Mouse (Mus musculus): ENCODE data around the gene Cep170b.

Gene Cep170b

GRCm38 (mm10) chr12:112737081-112737480 is 16.8 kb downstream of the Cep170b start:
- DNase-seq (ENCODE audit: low spot score), result no peak

DNA sequence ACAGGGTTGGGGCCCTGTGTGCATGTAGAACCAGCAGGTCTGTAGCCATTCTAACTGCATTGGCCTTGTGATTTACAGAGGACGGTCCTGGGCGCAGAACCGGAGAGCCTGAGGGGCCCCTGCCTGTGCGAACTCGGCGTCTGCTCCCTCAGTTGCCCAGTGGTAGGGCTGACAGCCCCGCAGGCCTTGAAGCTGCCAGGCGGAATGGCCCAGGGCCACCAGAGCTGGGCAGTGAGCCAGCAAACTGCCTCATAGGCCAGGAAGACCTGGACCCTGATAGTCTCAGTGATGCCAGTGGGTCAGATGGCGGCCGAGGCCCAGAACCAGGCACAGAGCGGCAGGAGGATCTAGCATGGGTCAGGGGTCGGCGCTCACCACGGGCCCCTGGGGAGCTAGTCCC is 17.5 kb downstream of the Cep170b start:
- peak; percentile 80 for DNase-seq (ENCODE audit: low spot score)

DNA sequence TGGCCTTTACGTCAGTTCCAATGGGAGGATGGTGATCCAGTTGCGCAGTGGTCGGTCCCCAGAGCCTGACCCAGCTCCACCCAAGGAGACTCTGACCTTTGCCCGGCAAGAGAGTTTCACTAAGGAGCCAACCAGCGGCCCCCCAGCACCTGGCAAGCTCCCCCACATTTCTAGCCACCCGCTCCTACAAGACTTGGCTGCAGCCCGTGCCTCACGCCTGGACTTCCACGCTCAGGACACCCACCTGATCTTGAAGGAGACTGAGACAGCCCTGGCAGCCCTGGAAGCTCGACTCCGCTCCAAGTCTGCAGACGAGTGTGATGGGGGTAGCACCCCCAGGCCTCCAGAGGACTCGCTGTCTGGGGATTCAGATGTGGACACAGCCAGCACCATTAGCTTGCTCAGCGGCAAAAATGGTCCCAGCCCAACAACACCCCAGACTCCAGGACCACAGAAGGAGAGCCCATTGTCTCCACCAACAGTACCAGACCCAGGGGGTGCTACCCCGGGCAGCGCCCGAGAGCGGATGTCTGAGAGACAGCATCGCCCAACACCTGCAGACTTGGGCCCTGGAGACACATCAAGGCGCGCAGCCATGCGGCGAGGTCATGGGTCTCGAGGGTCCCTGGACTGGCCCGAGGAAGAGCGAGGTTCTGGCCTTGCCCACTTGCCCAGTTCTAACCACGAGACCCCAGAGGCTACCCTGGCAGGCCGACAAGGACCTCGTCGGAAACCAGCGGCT is 18.2 kb downstream of the Cep170b start:
- DNase-seq (ENCODE audit: low spot score), result peak; percentile 3

GRCm38 (mm10) chr12:112739023-112739568 is 18.8 kb downstream of the Cep170b start:
- DNase-seq (ENCODE audit: low spot score), result no peak

- DNase-seq (ENCODE audit: low spot score), result no peak
These were observed 22.5 kb downstream of the Cep170b start for GRCm38 (mm10) chr12:112742768-112743167.

DNA sequence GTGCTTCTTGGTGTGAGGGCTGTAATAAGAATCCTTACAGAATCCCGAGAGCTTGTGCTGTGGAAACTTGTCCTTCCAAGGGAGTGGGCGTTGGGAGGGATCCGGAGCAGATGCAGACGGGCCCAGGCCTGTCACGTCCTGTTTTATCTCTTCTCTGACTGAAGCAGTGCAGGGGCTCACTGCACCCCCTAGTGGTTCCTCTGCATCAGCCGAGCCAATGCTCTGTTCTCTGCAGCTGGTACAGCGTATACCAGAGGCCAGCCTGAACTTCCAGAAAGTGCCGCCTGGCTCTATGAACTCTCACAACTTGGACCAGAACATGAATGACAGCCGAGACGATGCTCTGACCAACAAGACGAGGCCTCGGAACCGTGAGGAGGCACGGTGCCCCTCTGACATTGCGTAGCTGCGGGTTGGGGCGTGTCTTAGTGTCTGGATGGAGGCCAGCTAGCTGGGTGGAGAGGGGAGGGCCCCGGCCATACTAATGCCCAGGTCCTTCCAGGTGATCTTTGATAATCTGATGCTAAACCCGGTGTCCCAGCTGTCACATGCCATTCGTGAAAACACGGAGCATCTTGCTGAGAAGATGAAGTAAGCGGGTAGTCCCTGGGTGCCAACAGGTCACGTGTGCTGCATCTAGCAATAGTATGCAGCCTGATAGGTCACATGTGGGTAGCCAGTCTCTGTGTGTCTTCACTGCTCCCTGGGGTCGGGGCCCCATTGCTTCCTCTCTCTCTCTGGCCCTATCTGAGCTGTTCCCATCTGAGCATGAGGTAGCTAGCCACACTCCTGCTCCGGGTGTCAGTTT is 23.1 kb downstream of the Cep170b start:
- peak; percentile 73 for DNase-seq (ENCODE audit: low spot score)

DNA sequence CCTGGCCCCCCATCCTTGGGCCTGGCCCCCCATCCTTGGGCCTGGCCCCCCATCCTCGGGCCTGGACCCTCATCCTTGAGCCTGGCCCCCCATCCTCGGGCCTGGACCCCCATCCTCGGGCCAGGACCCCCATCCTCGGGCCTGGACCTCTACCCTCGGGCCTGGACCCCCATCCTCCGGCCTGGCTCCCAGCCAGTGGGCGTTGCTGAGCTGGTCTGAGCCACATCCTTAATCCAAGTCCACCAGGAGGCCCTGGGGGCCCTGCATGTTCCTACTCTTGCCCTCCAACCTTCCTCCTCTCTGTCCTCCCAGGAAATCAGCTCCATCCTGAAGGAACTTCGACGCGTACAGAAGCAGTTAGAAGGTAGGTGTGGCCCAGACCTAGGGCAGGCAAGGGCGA is 24.0 kb downstream of the Cep170b start:
- DNase-seq (ENCODE audit: low spot score), result no peak

- no peak for DNase-seq (ENCODE audit: low spot score)
These were observed 24.8 kb downstream of the Cep170b start for GRCm38 (mm10) chr12:112744891-112745580.

DNA sequence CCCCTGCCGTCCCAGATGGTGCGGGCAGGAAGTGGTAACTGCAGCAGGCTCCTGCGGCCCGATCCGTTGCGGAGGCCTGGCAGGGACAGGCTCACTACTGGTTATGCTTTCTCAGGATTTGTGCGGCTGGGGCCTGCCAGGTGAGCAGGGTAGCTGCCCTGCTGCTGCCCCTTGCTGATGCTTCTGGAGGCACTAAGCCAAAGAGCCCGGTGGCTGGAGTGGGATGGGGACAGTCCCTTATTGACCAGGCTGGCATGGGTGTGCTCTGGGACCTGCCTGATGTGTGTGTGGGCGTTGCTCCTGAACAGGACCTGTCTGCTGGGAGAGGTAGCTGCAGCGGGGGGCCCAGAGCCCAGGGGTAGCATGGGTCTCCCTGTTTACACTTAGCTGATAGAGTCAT is 25.5 kb downstream of the Cep170b start:
- no peak for DNase-seq (ENCODE audit: low spot score)

- no peak for DNase-seq (ENCODE audit: low spot score)
These were observed 26.2 kb downstream of the Cep170b start for GRCm38 (mm10) chr12:112746461-112746807.

DNA sequence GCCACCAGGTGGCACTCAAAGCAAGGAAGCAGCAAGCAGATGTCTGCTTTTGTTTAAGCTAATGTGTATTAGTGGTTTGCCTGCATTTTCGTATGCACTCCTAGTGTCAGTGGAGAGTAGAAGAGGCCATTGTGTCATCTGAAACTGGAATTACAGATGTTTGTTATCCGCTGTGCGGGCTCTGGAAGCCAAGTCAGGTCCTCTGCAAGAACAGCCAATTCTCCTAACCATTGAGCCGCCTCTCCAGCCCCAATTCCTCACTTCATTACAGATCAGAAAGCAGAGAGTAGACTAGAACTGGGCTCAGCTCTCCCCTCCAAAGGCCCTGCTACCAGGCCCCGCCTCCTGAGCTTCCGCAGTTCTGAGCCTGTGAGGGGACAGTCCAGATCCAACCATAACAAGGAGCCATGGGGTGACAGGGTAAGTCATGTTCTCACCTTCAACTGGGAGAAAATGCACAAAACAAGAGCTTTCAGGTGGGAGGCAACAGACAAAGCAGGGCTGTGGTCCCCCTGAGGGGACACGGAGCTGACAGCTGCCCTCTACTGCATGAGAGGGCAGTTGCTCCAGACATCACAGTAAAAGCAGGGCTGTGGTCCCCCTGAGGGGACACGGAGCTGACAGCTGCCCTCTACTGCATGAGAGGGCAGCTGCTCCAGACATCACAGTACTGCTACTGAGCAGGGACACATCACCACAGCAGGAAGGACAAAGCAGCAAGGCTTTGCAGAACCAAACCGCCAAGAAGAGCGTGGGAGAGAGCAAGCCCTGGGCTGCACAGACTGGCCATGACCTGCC is 26.8 kb downstream of the Cep170b start:
- no peak for DNase-seq (ENCODE audit: low spot score)

DNA sequence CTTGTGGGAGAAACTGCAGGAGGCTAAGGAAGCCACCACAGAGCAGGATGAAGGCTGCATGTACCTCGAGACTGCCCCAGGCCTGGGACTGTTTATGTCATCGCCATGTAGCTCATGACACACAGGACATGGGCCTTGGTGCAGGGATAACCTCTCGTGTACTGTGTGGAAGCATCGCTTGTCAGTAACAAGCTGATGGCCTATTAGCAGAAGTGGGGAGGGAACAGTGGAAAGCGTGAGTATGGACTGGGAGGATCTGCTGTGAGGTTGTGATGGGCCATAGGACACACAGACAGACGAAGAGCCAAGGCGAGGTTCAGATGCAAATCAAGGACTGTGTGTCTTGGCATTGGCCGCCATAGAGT is 27.3 kb downstream of the Cep170b start:
- no peak for DNase-seq (ENCODE audit: low spot score)

GRCm38 (mm10) chr12:112750976-112751375 is 30.7 kb downstream of the Cep170b start:
- no peak for DNase-seq (ENCODE audit: low spot score)

DNA sequence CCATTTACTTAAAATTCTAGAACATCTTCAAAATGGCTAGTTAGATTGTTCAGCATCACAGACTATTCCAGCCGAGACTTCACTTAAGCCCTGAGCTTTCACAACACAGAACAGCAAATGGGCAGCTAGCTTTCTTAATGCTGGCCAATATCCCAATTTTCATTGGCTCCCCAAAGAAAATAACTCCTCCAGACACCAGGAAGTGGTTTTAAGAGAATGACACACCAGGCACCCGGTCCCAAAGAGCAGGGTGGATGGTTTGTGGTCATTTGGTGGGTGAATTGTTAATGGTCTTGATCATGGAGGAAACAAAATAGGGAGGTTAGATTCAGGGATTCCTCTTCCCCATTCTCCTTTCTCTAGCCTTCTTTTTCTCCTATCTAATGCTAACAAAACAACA is 32.1 kb downstream of the Cep170b start:
- DNase-seq (ENCODE audit: low spot score), result no peak

DNA sequence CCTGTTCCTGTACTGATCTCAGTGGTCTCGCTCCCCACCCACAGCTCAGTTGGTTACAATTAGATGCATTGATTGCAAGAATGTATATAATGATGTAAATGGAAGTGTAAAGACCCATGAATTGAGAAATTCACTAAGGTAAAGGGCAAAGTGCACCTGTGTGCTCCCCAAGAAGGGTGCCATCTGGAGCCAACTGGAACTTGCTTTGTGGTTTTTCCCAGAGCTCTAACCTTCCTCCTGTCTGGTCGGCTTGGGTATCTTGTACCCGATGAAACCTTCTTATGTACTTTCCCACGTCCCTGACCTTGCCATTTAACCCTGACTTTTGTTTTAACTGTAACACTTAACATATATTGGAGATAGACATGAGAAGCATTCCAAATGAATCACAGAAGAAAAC is 35.6 kb downstream of the Cep170b start:
- no peak for DNase-seq (ENCODE audit: low spot score)

DNA sequence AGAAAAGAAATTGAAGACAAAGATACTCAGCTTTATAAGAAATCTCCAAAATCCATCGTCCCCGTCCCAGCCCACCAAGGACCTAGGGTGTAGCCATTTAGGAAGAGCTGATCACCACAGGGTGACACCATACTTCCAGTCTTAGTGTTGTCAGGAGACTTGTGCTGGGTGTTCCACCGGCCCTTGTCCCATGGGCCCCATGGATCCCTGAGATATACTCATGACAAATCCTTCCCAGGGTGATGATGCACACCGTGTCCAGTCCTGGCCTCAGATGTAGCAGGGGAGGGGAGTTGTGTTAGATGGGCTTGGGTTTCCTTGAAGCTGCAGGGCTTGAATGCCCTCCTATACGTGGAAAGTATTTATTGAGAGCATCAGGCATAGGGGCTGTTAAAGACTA is 37.6 kb downstream of the Cep170b start:
- no peak for DNase-seq (ENCODE audit: low spot score)

- no peak for DNase-seq (ENCODE audit: low spot score)
These were observed 39.2 kb downstream of the Cep170b start for GRCm38 (mm10) chr12:112759471-112759870.

DNA sequence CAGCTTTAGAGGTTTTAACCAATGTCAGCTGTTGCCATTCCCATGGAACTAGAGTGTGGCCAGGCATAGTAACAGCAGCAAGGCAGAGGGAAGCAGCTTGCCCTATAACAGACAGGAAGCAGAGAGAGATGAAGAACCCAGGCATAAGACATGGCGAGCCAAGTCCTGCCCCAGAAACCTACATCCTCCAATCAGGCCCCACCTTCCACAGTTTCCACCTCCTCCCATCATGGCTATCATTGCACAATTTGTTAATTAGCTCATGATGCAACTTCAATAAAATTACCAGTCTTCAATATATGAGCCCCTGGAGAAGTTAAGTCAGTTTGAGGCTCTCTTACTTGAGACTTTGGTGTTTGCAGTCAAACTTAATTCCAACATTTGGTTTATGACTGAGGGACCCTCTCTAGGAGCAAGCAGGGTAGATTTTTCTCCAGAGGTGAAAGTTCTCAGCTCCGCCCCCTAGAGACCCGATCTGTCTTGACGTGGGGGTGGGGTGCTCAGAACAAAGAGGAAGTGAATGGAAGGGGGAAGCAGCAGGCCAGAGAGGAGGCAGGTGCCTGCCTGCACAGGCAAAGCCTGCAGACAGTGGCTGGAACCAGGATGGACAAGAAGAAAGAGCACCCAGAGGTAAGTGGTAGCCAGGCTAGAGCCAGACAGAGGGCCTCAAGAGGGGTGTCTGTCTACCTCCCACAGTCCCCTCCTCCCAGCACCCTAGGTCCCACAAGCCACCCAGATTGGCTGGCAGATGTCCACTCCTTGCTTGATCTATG is 40.1 kb downstream of the Cep170b start, which contains the start of gene Pld4:
Pld4 (plus strand) TSS at position 502 of the 773 bp plus-strand sequence.
- DNase-seq (ENCODE audit: low spot score), result no peak

GRCm38 (mm10) chr12:112761411-112761810 is 41.2 kb downstream of the Cep170b start:
- no peak for DNase-seq (ENCODE audit: low spot score)

GRCm38 (mm10) chr12:112762018-112762417 is 41.8 kb downstream of the Cep170b start:
- no peak for DNase-seq (ENCODE audit: low spot score)

DNA sequence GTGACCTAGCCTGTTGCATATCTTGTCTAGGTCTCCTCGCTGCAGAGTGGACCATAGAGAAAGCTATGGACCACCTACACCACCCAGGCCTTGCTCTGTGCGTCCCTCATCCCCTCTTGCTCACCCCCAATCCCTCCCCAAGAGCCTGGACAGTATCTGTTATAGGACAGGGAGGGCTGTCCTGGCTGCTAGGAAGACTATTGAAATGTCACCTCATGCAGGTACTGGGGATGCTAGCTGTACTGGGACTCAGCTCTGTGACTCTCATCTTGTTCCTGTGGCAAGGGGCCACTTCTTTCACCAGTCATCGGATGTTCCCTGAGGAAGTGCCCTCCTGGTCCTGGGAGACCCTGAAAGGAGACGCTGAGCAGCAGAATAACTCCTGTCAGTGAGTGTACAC is 42.9 kb downstream of the Cep170b start:
- DNase-seq (ENCODE audit: low spot score), result no peak

Data from ovary, postnatal 36 days (tissue).